Mouse (Mus musculus): ENCODE data around the gene Trim12a.
"Not testable (repeated sequence)": the region's sequence is repeated elsewhere in the genome, so short reads cannot be mapped to it uniquely, and the experiment has no call there.

Trim12a gene

GRCm38 (mm10) chr7:104315369-104316080, at the start of gene Trim12a:
Gene Trim12a, minus strand, starts transcription at chr7:104315466.
- not testable (repeated sequence) for DNase-seq (ENCODE audit: low read depth, low spot score)

DNA sequence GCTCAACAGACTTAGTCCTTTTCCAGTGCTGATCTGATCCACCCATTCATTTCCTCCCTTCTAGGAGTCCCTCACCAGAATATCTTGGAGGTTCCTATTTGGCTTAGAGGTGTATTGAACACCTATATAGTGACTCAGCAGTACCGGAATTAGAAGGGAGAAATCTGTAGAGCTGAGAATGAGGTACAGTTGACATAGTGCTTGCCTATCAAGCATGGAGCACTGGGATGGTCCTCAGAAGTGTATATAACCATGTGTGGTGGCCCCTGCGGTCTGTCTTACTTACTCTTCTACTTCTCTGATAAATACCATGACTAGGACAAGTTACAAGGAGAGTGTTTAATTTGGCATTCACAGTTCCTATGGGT, 38.3 kb upstream of the Trim12a start:
- no peak for DNase-seq (ENCODE audit: low read depth, low spot score)

DNA sequence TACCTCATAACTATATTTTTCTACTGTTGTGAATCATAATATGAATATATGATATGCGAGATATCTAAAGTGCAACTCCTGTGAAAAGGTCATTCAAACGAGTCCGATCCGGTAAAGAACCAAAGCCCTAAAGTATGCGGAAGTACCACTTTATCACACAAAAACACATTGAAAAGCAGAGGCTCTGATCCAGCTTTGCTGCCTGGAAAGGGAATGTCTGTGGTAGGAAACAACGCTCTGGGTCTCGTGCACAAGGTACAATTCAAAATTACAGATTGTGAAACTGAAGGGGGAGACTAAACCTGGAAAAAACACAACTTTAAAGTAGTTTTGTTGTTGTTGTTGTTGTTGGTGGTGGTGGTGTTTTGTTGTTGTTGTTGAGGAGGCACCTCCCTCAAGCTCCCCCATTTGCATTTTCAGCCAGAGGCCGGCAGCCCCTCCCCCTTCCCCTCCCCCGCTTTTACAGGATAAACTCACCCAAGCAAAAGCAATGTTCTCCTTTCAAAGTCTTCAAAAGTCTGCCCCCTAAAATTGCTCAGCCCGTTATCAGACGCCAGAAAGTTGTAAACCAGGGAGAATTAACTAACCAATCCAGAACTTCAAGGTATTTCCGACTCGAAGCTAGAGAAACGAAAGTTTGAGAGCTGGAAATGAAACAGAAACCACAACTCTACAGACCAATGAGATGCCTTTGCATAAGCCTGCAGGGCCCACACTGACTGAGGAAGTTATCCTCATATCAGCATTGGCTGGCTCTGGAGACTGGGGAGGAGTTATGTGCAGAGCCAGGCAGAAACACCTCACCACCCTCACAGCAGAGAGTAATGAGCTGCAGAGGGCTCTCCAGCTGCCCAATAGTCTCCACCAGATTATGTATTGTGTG, 37.7 kb upstream of the Trim12a start, which contains the start of gene Trim12c:
Gene Trim12c, minus strand, starts transcription at position 646 of the 883 bp plus-strand sequence.
- DNase-seq (ENCODE audit: low read depth, low spot score) = no peak

GRCm38 (mm10) chr7:104348043-104348442, 32.8 kb upstream of the Trim12a start:
- not testable (repeated sequence) for DNase-seq (ENCODE audit: low read depth, low spot score)

DNA sequence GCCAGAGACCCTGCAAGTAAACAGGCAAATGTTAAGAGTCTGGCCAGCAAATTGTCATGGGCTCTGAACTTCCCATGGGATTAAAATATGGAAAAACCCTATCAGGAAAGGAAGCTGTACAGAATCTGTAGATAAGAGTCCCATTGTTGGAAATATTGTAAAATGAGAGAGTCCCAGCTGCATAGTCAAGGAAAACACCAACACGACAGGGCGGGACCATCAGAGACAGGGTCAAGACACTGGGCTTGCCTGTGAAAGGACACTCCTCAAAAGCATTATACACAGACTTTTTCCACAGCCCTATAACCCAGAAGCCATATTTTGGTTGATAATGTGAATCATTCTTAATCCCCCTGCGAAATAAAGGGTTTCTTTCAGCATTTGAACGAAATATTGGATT, 25.5 kb upstream of the Trim12a start:
- not testable (repeated sequence) for DNase-seq (ENCODE audit: low read depth, low spot score)

GRCm38 (mm10) chr7:104335547-104335946, 20.3 kb upstream of the Trim12a start:
- DNase-seq (ENCODE audit: low read depth, low spot score) = not testable (repeated sequence)

DNA sequence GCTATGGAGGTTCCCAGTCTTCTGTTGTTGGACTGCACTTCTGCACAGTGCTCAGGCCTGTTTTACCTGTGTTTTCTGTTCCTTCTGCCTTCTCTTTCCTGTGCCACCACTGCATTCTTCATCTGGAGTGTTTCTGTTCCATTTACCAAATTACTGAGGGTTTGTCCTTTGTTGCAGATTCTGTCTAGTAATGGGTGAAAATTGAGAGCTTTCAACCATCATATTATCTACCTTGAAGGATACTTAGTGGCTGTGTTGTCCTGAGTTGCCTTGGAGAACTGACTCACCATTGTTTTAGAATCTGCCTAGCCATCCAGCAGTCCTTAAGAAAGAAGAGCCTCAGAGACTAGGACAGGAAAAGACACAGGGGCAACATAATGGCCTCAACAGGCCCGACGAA, 13.9 kb upstream of the Trim12a start, which contains the start of gene Trim34b:
Gene Trim34b, plus strand, starts transcription at position 301 of the 400 bp plus-strand sequence.
- not testable (repeated sequence) for DNase-seq (ENCODE audit: low read depth, low spot score)

DNA sequence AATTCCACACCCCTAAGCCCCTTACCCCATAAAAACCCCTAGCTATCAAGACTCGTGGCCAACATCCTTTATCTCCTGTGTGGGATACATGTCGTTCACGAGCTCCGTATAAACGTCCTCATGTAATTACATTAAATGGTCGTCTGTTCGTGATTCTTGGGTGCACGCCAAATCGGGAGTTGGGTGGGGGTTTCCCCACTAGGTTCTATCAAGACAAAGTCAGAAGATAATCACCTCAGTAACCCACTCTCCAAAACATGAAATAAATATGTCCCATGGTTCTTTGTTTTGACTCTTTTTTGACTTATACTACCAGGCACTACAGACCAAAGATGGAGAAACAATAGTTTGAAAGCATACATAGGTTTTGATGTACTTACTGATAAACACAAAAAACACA, 6.8 kb upstream of the Trim12a start:
- no peak for DNase-seq (ENCODE audit: low read depth, low spot score)

- no peak for DNase-seq (ENCODE audit: low read depth, low spot score)
These were observed 391 bp downstream of the Trim12a start for GRCm38 (mm10) chr7:104314796-104315353.

DNA sequence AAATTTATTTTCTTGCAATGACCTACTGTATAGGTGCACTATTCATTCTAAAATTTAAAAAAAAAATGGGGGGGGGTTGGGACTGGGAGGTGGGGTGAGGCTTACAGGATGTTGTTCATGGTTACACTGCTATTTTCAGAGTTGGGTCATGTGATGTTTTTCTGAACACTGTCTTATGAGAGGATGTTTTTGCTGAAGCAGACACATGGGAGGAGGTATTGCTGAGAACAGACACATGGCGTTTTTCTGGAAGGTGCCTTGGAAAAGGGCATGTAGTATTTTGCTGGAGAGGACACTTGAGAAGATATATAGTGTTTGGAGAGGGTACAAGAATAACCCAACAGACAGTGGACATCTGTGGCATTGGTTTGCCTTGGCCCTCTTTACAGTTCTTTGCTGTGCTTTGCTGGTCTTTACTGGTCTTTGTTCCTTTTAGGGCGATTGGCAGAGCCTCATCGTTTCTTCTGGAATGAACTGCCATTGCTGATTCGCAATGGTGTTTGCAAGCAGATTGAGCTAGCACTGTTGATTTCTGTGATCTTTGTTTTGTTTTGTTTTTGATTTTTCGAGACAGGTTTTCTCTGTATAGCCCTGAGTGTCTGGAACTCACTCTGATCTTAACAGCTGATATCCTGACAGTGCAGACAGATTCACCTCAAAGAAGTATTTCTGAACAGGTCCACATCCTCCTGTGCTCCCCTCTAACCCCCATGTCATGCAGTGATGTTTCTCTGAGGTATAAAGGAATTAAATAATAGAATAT, 23.4 kb downstream of the Trim12a start:
- DNase-seq (ENCODE audit: low read depth, low spot score) = no peak

GRCm38 (mm10) chr7:104290641-104291040, 24.6 kb downstream of the Trim12a start:
- DNase-seq (ENCODE audit: low read depth, low spot score) = no peak

- not testable (repeated sequence) for DNase-seq (ENCODE audit: low read depth, low spot score)
These were observed 27.5 kb downstream of the Trim12a start, which contains the start of gene Trim5 for GRCm38 (mm10) chr7:104287576-104288443. Gene Trim5, minus strand, starts transcription at chr7:104288094.

DNA sequence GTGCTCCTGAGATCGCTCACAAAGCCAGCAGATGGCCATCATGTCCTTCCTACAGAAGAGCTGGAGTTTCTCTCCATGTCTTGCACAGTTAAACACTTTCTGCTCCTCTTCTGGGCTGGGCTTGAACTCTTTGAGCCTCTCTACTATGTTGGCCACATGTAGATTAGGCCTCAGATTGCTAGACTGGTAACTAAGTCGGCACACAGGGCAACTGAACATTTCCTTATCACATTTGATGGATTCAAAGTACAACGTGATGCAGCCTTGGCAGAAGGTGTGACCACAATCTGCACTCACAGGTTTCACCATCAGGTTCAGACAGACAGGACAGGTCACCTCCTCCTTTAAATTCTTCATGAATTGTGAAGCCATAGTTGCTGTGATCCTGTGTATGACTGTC, 35.9 kb downstream of the Trim12a start:
- not testable (repeated sequence) for DNase-seq (ENCODE audit: low read depth, low spot score)

DNA sequence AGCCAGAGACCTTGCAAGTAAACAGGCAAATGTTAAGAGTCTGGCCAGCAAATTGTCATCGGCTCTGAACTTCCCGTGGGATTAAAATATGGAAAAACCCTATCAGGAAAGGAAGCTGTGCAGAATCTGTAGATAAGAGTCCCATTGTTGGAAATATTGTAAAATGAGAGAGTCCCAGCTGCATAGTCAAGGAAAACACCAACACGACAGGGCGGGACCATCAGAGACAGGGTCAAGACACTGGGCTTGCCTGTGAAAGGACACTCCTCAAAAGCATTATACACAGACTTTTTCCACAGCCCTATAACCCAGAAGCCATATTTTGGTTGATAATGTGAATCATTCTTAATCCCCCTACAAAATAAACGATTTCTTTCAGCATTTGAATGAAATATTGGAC, 49.9 kb downstream of the Trim12a start:
- DNase-seq (ENCODE audit: low read depth, low spot score) = not testable (repeated sequence)

- not testable (repeated sequence) for DNase-seq (ENCODE audit: low read depth, low spot score)
These were observed 54.9 kb downstream of the Trim12a start for GRCm38 (mm10) chr7:104260380-104260779.
